Mouse (Mus musculus): ENCODE measurements around the gene Wnt8b. TPM values are rescaled to one million over a fixed set of nuclear protein-coding genes. Genes with fewer than 3 reads are reported as not detected.

Wnt8b gene
- 0.54 and 0.66 TPM in 2 replicates for polyA plus RNA-seq (2014; fragmentation: Nextera tagmentation; extraction: Ambion mirVana)

GRCm38 (mm10) chr19:44493128-44493527 is at the start of gene Wnt8b:
Wnt8b (plus strand) TSS chr19:44493472.
- no peak for ATAC-seq (ENCODE audit: low FRiP score)
- Histone ChIP-seq H3K36me3 (ENCODE audit: control insufficient read depth, insufficient read depth, low read length) (no peaks in the 10 kb centered on the region), H3K27ac (ENCODE audit: low read depth, low read length) (no peak within 1 kb of the TSS), H3K27me3 (ENCODE audit: control insufficient read depth, insufficient read depth, low read length) (peaks cover 43% of the 10 kb centered on the region), H3K4me2 (replicated peaks; ENCODE audit: low read depth, low read length) (no peak within 1 kb of the TSS), H3K4me1 (replicated peaks; ENCODE audit: control insufficient read depth, insufficient read depth, low read length) (no peaks in the 10 kb centered on the region), H3K9ac (ENCODE audit: low read depth, low read length) (no peak within 1 kb of the TSS), H3K9me3 (ENCODE audit: control insufficient read depth, low read length) (no peaks in the 10 kb centered on the region), H3K4me3 (ENCODE audit: low read depth, low read length) (no peak within 1 kb of the TSS)
- 25% methylated on average over 8 of the region's 8 CpGs for WGBS
- no peak for DNase-seq (ENCODE audit: low spot score)

- no peaks in the 10 kb centered on the region for H3K36me3 ChIP-seq (ENCODE audit: control insufficient read depth, insufficient read depth, low read length)
- DNase-seq (ENCODE audit: low spot score) (no peak), ATAC-seq (ENCODE audit: low FRiP score) (no peak)
- no peak overlapping the region for H3K4me3 ChIP-seq (ENCODE audit: low read depth, low read length)
- H3K27ac ChIP-seq (ENCODE audit: low read depth, low read length) = no peak overlapping the region
- H3K27me3 ChIP-seq (ENCODE audit: control insufficient read depth, insufficient read depth, low read length) = no peaks in the 10 kb centered on the region
- H3K9ac ChIP-seq (ENCODE audit: low read depth, low read length) = no peak overlapping the region
- H3K9me3 ChIP-seq (ENCODE audit: control insufficient read depth, low read length) = no peaks in the 10 kb centered on the region
- no peaks in the 10 kb centered on the region for H3K4me1 ChIP-seq (replicated peaks; ENCODE audit: control insufficient read depth, insufficient read depth, low read length)
- no peak overlapping the region for H3K4me2 ChIP-seq (replicated peaks; ENCODE audit: low read depth, low read length)
- 94% methylated on average over 3 of the region's 3 CpGs for WGBS
Observed at GRCm38 (mm10) chr19:44445755-44446154, 47.5 kb upstream of the Wnt8b start.

GRCm38 (mm10) chr19:44447927-44448326 is 45.3 kb upstream of the Wnt8b start:
- Histone ChIP-seq H3K27me3 (ENCODE audit: control insufficient read depth, insufficient read depth, low read length) (no peaks in the 10 kb centered on the region), H3K36me3 (ENCODE audit: control insufficient read depth, insufficient read depth, low read length) (no peaks in the 10 kb centered on the region), H3K4me3 (ENCODE audit: low read depth, low read length) (no peak overlapping the region), H3K27ac (ENCODE audit: low read depth, low read length) (no peak overlapping the region), H3K9me3 (ENCODE audit: control insufficient read depth, low read length) (no peaks in the 10 kb centered on the region), H3K4me2 (replicated peaks; ENCODE audit: low read depth, low read length) (no peak overlapping the region), H3K4me1 (replicated peaks; ENCODE audit: control insufficient read depth, insufficient read depth, low read length) (no peaks in the 10 kb centered on the region), H3K9ac (ENCODE audit: low read depth, low read length) (no peak overlapping the region)
- 79% methylated on average over 4 of the region's 4 CpGs for WGBS
- ATAC-seq (ENCODE audit: low FRiP score) (no peak), DNase-seq (ENCODE audit: low spot score) (no peak)

GRCm38 (mm10) chr19:44454862-44455261 is 38.4 kb upstream of the Wnt8b start:
- H3K27ac ChIP-seq (ENCODE audit: low read depth, low read length) = no peak overlapping the region
- no peaks in the 10 kb centered on the region for H3K27me3 ChIP-seq (ENCODE audit: control insufficient read depth, insufficient read depth, low read length)
- no peaks in the 10 kb centered on the region for H3K9me3 ChIP-seq (ENCODE audit: control insufficient read depth, low read length)
- no peaks in the 10 kb centered on the region for H3K4me1 ChIP-seq (replicated peaks; ENCODE audit: control insufficient read depth, insufficient read depth, low read length)
- ATAC-seq (ENCODE audit: low FRiP score) = no peak
- H3K36me3 ChIP-seq (ENCODE audit: control insufficient read depth, insufficient read depth, low read length) = no peaks in the 10 kb centered on the region
- no peak overlapping the region for H3K4me2 ChIP-seq (replicated peaks; ENCODE audit: low read depth, low read length)
- H3K4me3 ChIP-seq (ENCODE audit: low read depth, low read length) = no peak overlapping the region
- no peak for DNase-seq (ENCODE audit: low spot score)
- H3K9ac ChIP-seq (ENCODE audit: low read depth, low read length) = no peak overlapping the region
- 95% methylated on average over 6 of the region's 6 CpGs for WGBS

- Histone ChIP-seq H3K9ac (ENCODE audit: low read depth, low read length) (no peak overlapping the region), H3K9me3 (ENCODE audit: control insufficient read depth, low read length) (no peaks in the 10 kb centered on the region), H3K4me1 (replicated peaks; ENCODE audit: control insufficient read depth, insufficient read depth, low read length) (no peaks in the 10 kb centered on the region), H3K4me3 (ENCODE audit: low read depth, low read length) (no peak overlapping the region), H3K27me3 (ENCODE audit: control insufficient read depth, insufficient read depth, low read length) (no peaks in the 10 kb centered on the region), H3K4me2 (replicated peaks; ENCODE audit: low read depth, low read length) (no peak overlapping the region), H3K27ac (ENCODE audit: low read depth, low read length) (no peak overlapping the region), H3K36me3 (ENCODE audit: control insufficient read depth, insufficient read depth, low read length) (no peaks in the 10 kb centered on the region)
- WGBS = 88% methylated on average over 8 of the region's 8 CpGs
- ATAC-seq (ENCODE audit: low FRiP score) (no peak), DNase-seq (ENCODE audit: low spot score) (no peak)
Observed at GRCm38 (mm10) chr19:44455356-44455755, 37.9 kb upstream of the Wnt8b start.

- 60% methylated on average over 3 of the region's 3 CpGs for WGBS
- Histone ChIP-seq H3K4me1 (replicated peaks; ENCODE audit: control insufficient read depth, insufficient read depth, low read length) (no peaks in the 10 kb centered on the region), H3K9me3 (ENCODE audit: control insufficient read depth, low read length) (no peaks in the 10 kb centered on the region), H3K36me3 (ENCODE audit: control insufficient read depth, insufficient read depth, low read length) (no peaks in the 10 kb centered on the region), H3K4me2 (replicated peaks; ENCODE audit: low read depth, low read length) (no peak overlapping the region), H3K9ac (ENCODE audit: low read depth, low read length) (no peak overlapping the region), H3K27me3 (ENCODE audit: control insufficient read depth, insufficient read depth, low read length) (no peaks in the 10 kb centered on the region), H3K27ac (ENCODE audit: low read depth, low read length) (no peak overlapping the region), H3K4me3 (ENCODE audit: low read depth, low read length) (no peak overlapping the region)
- no peak for ATAC-seq (ENCODE audit: low FRiP score)
- DNase-seq (ENCODE audit: low spot score) = no peak
Observed at GRCm38 (mm10) chr19:44457359-44458055, 35.8 kb upstream of the Wnt8b start.

- H3K9ac ChIP-seq (ENCODE audit: low read depth, low read length) = no peak overlapping the region
- 91% methylated on average over 13 of the region's 13 CpGs for WGBS
- no peaks in the 10 kb centered on the region for H3K36me3 ChIP-seq (ENCODE audit: control insufficient read depth, insufficient read depth, low read length)
- no peaks in the 10 kb centered on the region for H3K9me3 ChIP-seq (ENCODE audit: control insufficient read depth, low read length)
- no peak overlapping the region for H3K4me3 ChIP-seq (ENCODE audit: low read depth, low read length)
- no peaks in the 10 kb centered on the region for H3K27me3 ChIP-seq (ENCODE audit: control insufficient read depth, insufficient read depth, low read length)
- no peak overlapping the region for H3K4me2 ChIP-seq (replicated peaks; ENCODE audit: low read depth, low read length)
- ATAC-seq (ENCODE audit: low FRiP score) (no peak), DNase-seq (ENCODE audit: low spot score) (no peak)
- H3K4me1 ChIP-seq (replicated peaks; ENCODE audit: control insufficient read depth, insufficient read depth, low read length) = no peaks in the 10 kb centered on the region
- no peak overlapping the region for H3K27ac ChIP-seq (ENCODE audit: low read depth, low read length)
Observed at GRCm38 (mm10) chr19:44458696-44459095, 34.6 kb upstream of the Wnt8b start.

- Histone ChIP-seq H3K9ac (ENCODE audit: low read depth, low read length) (no peak overlapping the region), H3K4me1 (replicated peaks; ENCODE audit: control insufficient read depth, insufficient read depth, low read length) (no peaks in the 10 kb centered on the region), H3K4me2 (replicated peaks; ENCODE audit: low read depth, low read length) (no peak overlapping the region), H3K36me3 (ENCODE audit: control insufficient read depth, insufficient read depth, low read length) (no peaks in the 10 kb centered on the region), H3K27ac (ENCODE audit: low read depth, low read length) (no peak overlapping the region), H3K27me3 (ENCODE audit: control insufficient read depth, insufficient read depth, low read length) (no peaks in the 10 kb centered on the region), H3K4me3 (ENCODE audit: low read depth, low read length) (no peak overlapping the region), H3K9me3 (ENCODE audit: control insufficient read depth, low read length) (no peaks in the 10 kb centered on the region)
- WGBS = 78% methylated on average over 5 of the region's 5 CpGs
- DNase-seq (ENCODE audit: low spot score) = no peak
- ATAC-seq (ENCODE audit: low FRiP score) = no peak
Observed at GRCm38 (mm10) chr19:44460441-44460840, 32.8 kb upstream of the Wnt8b start.

- 46% methylated on average over 4 of the region's 4 CpGs for WGBS
- no peak for DNase-seq (ENCODE audit: low spot score)
- no peak for ATAC-seq (ENCODE audit: low FRiP score)
Observed at GRCm38 (mm10) chr19:44461500-44461899, 31.8 kb upstream of the Wnt8b start.

More at GRCm38 (mm10) chr19:44461500-44461899, 31.8 kb upstream of the Wnt8b start:
- no peaks in the 10 kb centered on the region for H3K27me3 ChIP-seq (ENCODE audit: control insufficient read depth, insufficient read depth, low read length)
- H3K36me3 ChIP-seq (ENCODE audit: control insufficient read depth, insufficient read depth, low read length) = no peaks in the 10 kb centered on the region
- no peaks in the 10 kb centered on the region for H3K9me3 ChIP-seq (ENCODE audit: control insufficient read depth, low read length)
- H3K9ac ChIP-seq (ENCODE audit: low read depth, low read length) = no peak overlapping the region
- H3K27ac ChIP-seq (ENCODE audit: low read depth, low read length) = no peak overlapping the region
- H3K4me3 ChIP-seq (ENCODE audit: low read depth, low read length) = no peak overlapping the region
- H3K4me2 ChIP-seq (replicated peaks; ENCODE audit: low read depth, low read length) = no peak overlapping the region
- no peaks in the 10 kb centered on the region for H3K4me1 ChIP-seq (replicated peaks; ENCODE audit: control insufficient read depth, insufficient read depth, low read length)

All from hindbrain, embryonic 11.5 days (tissue).